Mouse (Mus musculus) erythroblast, embryonic 14.5 days (primary cell): ENCODE measurements around the gene Wnt4. TPM values are rescaled to one million over a fixed set of nuclear protein-coding genes. Genes with fewer than 3 reads are reported as not detected.

Experiments
- H3K27me3 ChIP-seq: 2 replicates; pipeline ENCODE4 v1.6.1; 2012; ENCODE audit warnings: inconsistent platforms; ENCODE audit not compliant: control insufficient read depth
- H3K36me3 ChIP-seq: 2 replicates; pipeline ENCODE4 v1.6.1; 2012; ENCODE audit warnings: mild to moderate bottlenecking, inconsistent platforms; ENCODE audit not compliant: control insufficient read depth
- H3K4me1 ChIP-seq: 2 replicates; pipeline ENCODE4 v1.6.1; 2012; ENCODE audit warnings: inconsistent platforms; ENCODE audit not compliant: control insufficient read depth
- H3K4me3 ChIP-seq: replicated peaks from 2 replicates; pipeline ENCODE3; 2012; ENCODE audit warnings: moderate library complexity, mild to moderate bottlenecking, inconsistent platforms
- H3K9me3 ChIP-seq: 2 replicates; pipeline ENCODE4 v1.6.1; 2012; ENCODE audit warnings: low read length, inconsistent platforms, mixed read lengths; ENCODE audit not compliant: control insufficient read depth
- GATA1 ChIP-seq: IDR thresholded peaks from 2 replicates; pipeline ENCODE4 v1.6.1; 2012; ENCODE audit warnings: low read length, inconsistent platforms, mixed read lengths
- TAL1 ChIP-seq: IDR thresholded peaks from 3 replicates; pipeline ENCODE4 v1.6.1; 2012; ENCODE audit warnings: low read length, inconsistent platforms, mixed read lengths
- polyA plus RNA-seq: library from polyadenylated mRNA; stranded (reverse); fragments of >175 nt; gene quantifications from 2 replicates; pipeline ENCODE4 v1.2.3, GENCODE M21; 2012

The Wnt4 gene
- polyA plus RNA-seq, result 0.02 TPM in 1 of 2 replicates, not detected in the other

- TF ChIP-seq TAL1 (no peak), GATA1 (no peak)
- peaks cover 72% of the 10 kb centered on the region for H3K27me3 ChIP-seq
- no peaks in the 10 kb centered on the region for H3K4me1 ChIP-seq
- no peaks in the 10 kb centered on the region; the same call in 1 of the 2 replicates for H3K9me3 ChIP-seq
- no peak within 1 kb of the TSS for H3K4me3 ChIP-seq
- H3K36me3 ChIP-seq, result no peaks in the 10 kb centered on the region
Observed at GRCm38 (mm10) chr4:137277166-137277513, at the start of gene Wnt4. TSS of gene Wnt4 (plus strand) at chr4:137277489.

GRCm38 (mm10) chr4:137228566-137229115, 48.6 kb upstream of the Wnt4 start:
- TF ChIP-seq TAL1 (no peak), GATA1 (no peak)
- Histone ChIP-seq H3K36me3 (no peaks in the 10 kb centered on the region), H3K4me1 (no peaks in the 10 kb centered on the region), H3K27me3 (no peaks in the 10 kb centered on the region), H3K9me3 (no peaks in the 10 kb centered on the region), H3K4me3 (no peak overlapping the region)

GRCm38 (mm10) chr4:137231494-137232470, 45.5 kb upstream of the Wnt4 start:
- Histone ChIP-seq H3K4me1 (no peaks in the 10 kb centered on the region), H3K4me3 (no peak overlapping the region), H3K36me3 (no peaks in the 10 kb centered on the region), H3K27me3 (no peaks in the 10 kb centered on the region), H3K9me3 (no peaks in the 10 kb centered on the region)
- no peak for TF ChIP-seq GATA1
- TF ChIP-seq TAL1, result no peak

- Histone ChIP-seq H3K36me3 (no peaks in the 10 kb centered on the region), H3K4me3 (no peak overlapping the region), H3K27me3 (no peaks in the 10 kb centered on the region), H3K4me1 (no peaks in the 10 kb centered on the region), H3K9me3 (no peaks in the 10 kb centered on the region)
- no peak for TF ChIP-seq TAL1
- no peak for TF ChIP-seq GATA1
Observed at GRCm38 (mm10) chr4:137233632-137234031, 43.7 kb upstream of the Wnt4 start.

- Histone ChIP-seq H3K27me3 (no peaks in the 10 kb centered on the region), H3K36me3 (no peaks in the 10 kb centered on the region), H3K9me3 (no peaks in the 10 kb centered on the region), H3K4me3 (no peak overlapping the region), H3K4me1 (no peaks in the 10 kb centered on the region)
- TF ChIP-seq GATA1 (no peak), TAL1 (no peak)
Observed at GRCm38 (mm10) chr4:137234444-137234843, 42.8 kb upstream of the Wnt4 start.

GRCm38 (mm10) chr4:137235368-137235767, 41.9 kb upstream of the Wnt4 start:
- TF ChIP-seq GATA1 (no peak), TAL1 (no peak)
- Histone ChIP-seq H3K4me1 (no peaks in the 10 kb centered on the region), H3K27me3 (no peaks in the 10 kb centered on the region), H3K9me3 (no peaks in the 10 kb centered on the region), H3K36me3 (no peaks in the 10 kb centered on the region), H3K4me3 (no peak overlapping the region)

GRCm38 (mm10) chr4:137244883-137245282, 32.4 kb upstream of the Wnt4 start:
- H3K27me3 ChIP-seq, result no peaks in the 10 kb centered on the region
- no peaks in the 10 kb centered on the region for H3K9me3 ChIP-seq
- no peaks in the 10 kb centered on the region for H3K36me3 ChIP-seq
- TF ChIP-seq GATA1 (no peak), TAL1 (no peak)
- no peak overlapping the region for H3K4me3 ChIP-seq
- no peaks in the 10 kb centered on the region for H3K4me1 ChIP-seq

- Histone ChIP-seq H3K9me3 (peaks cover 5% of the 10 kb centered on the region), H3K27me3 (no peaks in the 10 kb centered on the region)
- no peak for TF ChIP-seq TAL1
- TF ChIP-seq GATA1, result no peak
Observed at GRCm38 (mm10) chr4:137250333-137250732, 27.0 kb upstream of the Wnt4 start.

GRCm38 (mm10) chr4:137250849-137251248, 26.4 kb upstream of the Wnt4 start:
- Histone ChIP-seq H3K4me1 (no peaks in the 10 kb centered on the region), H3K9me3 (peaks cover 5% of the 10 kb centered on the region), H3K4me3 (no peak overlapping the region), H3K27me3 (no peaks in the 10 kb centered on the region), H3K36me3 (no peaks in the 10 kb centered on the region)
- TF ChIP-seq TAL1 (no peak), GATA1 (no peak)

More at GRCm38 (mm10) chr4:137250333-137250732, 27.0 kb upstream of the Wnt4 start:
- no peaks in the 10 kb centered on the region for H3K4me1 ChIP-seq
- H3K36me3 ChIP-seq, result no peaks in the 10 kb centered on the region
- no peak overlapping the region for H3K4me3 ChIP-seq
